Mouse (Mus musculus) kidney, postnatal 4 days (tissue): Measurements from ENCODE around the gene Dmrtc1c2.
"Not testable (repeated sequence)": the region's sequence is repeated elsewhere in the genome, so short reads cannot be mapped to it uniquely, and the experiment has no call there.

Source experiments
- DNase-seq, 2 experiments: peaks; one replicate each; pipeline ENCODE4 v3.0.0; 2021; ENCODE audit warnings: mixed read lengths in 2 of 2

Gene Dmrtc1c2

GRCm38 (mm10) chrX:102854516-102854915, at the start of gene Dmrtc1c2:
TSS of gene Dmrtc1c2 (minus strand) at chrX:102854616.
- DNase-seq = not testable (repeated sequence)

GRCm38 (mm10) chrX:102867871-102868270, 13.5 kb upstream of the Dmrtc1c2 start, which contains the start of gene 1700031F05Rik:
TSS of gene 1700031F05Rik (minus strand) at chrX:102867971.
- no peak for DNase-seq

- DNase-seq = no peak
Observed at GRCm38 (mm10) chrX:102812311-102812710, 42.1 kb downstream of the Dmrtc1c2 start.

- DNase-seq = not testable (repeated sequence)
Observed at GRCm38 (mm10) chrX:102802663-102803062, 51.8 kb downstream of the Dmrtc1c2 start, which contains the start of gene Dmrtc1c1. TSS of gene Dmrtc1c1 (plus strand) at chrX:102802963.
